Mouse (Mus musculus) cerebellum, adult 2 months (tissue): Measurements from ENCODE around the gene Bco2. TPM values are rescaled to one million over a fixed set of nuclear protein-coding genes. Genes with fewer than 3 reads are reported as not detected.

ENCODE experiments used
- DNase-seq, 2 experiments: peaks; one replicate each; pipeline ENCODE4 v3.0.0; 2021
- H3K27ac ChIP-seq: fragments of 200-500 bp; 2 replicates; pipeline ENCODE4 v1.5.1; 2012; ENCODE audit warnings: low read length, control low read depth, inconsistent platforms; ENCODE audit not compliant: insufficient read depth
- H3K27me3 ChIP-seq: fragments of 200-500 bp; 2 replicates; pipeline ENCODE4 v1.6.1; 2012; ENCODE audit warnings: inconsistent platforms, mild to moderate bottlenecking, low read length, moderate library complexity; ENCODE audit not compliant: control insufficient read depth, insufficient read depth
- H3K4me1 ChIP-seq: fragments of 200-500 bp; 2 replicates; pipeline ENCODE4 v1.6.1; 2011; ENCODE audit warnings: low read length; ENCODE audit not compliant: control insufficient read depth, insufficient read depth
- H3K4me3 ChIP-seq: fragments of 200-500 bp; replicated peaks from 2 replicates; pipeline ENCODE3; 2011; ENCODE audit warnings: mild to moderate bottlenecking, low read depth, low read length, control low read depth; ENCODE audit not compliant: insufficient read depth
- CTCF ChIP-seq: fragments of 200-500 bp; IDR thresholded peaks from 2 replicates; pipeline ENCODE4 v1.5.1; 2011; ENCODE audit warnings: low read depth, mild to moderate bottlenecking, control low read depth, low read length, moderate library complexity, borderline replicate concordance; ENCODE audit not compliant: insufficient read depth
- POLR2A ChIP-seq: fragments of 200-500 bp; IDR thresholded peaks from 2 replicates; pipeline ENCODE4 v1.6.1; 2011; ENCODE audit warnings: low read length, control low read depth, borderline replicate concordance; ENCODE audit not compliant: insufficient read depth
- WGBS: fragments of 180-500 bp; shearing (Covaris S2); methylation state at CpG from one replicate; pipeline ENCODE4 v1.1.7; 2018; 5-methylcytosine and 5-hydroxymethylcytosine counted together
- polyA plus RNA-seq: library from polyadenylated mRNA; depleted of rRNA; stranded (reverse); fragments of >200 nt; gene quantifications from 2 replicates; pipeline ENCODE4 v1.2.3, GENCODE M21; 2012

Gene Bco2
- polyA plus RNA-seq, 1 experiment, result 1.4 TPM

DNA sequence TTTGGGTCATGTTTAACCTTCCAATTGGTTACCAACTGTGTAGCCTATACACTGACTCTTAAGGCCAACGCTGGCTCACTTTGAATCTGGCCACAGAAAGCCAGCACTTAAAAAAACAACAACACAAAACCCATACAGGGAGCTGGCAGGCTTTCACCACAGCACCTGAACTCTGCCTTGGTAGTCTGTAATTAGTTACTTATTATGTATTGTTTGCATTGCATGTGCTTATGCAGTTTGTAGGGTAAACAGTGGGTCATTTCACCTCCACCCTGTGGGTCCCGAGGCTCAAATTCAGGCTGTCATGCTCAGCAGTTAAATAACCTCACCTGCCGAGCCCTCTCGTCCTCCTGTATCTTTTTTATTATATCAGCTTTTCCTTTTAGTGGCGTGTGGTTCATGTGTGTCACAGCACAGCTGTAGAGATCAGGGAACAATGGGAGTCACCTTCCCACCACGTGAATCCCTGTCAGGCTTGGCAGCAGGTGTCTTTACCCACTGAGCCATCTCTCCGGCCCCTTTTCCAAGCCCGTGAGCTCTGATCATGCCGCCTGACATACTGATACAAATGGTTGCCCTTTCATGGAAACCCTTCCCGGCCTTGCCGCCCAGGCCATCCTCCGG is 39.9 kb upstream of the Bco2 start:
- Histone ChIP-seq H3K4me1 (no peaks in the 10 kb centered on the region), H3K27ac (no peak overlapping the region), H3K27me3 (no peaks in the 10 kb centered on the region), H3K4me3 (no peak overlapping the region)
- DNase-seq, result no peak
- WGBS, result 72% methylated on average over 12 of the region's 12 CpGs
- TF ChIP-seq CTCF (no peak), POLR2A (no peak)

DNA sequence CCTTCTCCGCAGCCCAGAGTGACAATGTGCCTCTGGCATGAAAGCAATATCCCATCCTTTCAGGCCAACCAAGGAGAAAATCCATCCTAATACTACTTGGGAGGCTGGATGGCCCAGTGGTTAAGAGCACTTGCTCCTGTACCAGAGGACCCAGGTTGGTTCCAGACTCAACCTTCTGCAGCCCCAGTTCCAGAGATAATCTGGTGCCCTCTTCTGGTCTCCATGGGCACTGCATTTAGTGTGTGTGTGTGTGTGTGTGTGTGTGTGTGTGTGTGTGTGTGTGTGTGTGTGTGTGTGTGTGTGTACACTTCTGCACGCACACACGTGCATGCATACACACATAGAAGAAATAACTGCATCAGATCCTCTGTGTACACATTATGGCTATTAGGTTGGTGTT is 38.6 kb upstream of the Bco2 start:
- no peak for DNase-seq
- 73% methylated on average over 3 of the region's 3 CpGs for WGBS
- Histone ChIP-seq H3K27ac (no peak overlapping the region), H3K27me3 (no peaks in the 10 kb centered on the region), H3K4me1 (no peaks in the 10 kb centered on the region), H3K4me3 (no peak overlapping the region)
- TF ChIP-seq POLR2A (no peak), CTCF (peak; percentile 38; the same call in 1 of the 2 replicates)

DNA sequence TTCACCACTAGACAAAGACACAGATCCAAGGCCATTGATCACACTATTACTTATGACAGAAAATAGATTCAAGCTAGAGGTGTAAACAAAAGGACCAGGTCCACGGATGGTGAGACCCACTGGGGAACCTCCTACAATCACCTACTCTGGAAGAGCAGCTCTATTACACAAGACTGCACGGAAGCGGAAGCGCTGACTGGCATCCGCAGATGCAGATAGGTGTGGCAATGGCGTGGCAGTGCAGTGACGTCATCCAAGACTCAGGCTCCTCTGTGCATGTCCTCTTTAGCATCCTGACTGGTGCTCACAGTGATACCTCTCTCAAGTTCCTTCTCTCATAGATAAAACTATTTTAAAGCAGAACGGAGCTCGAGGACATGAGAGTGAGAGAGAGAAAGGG is 38.0 kb upstream of the Bco2 start:
- DNase-seq, result no peak
- Histone ChIP-seq H3K4me1 (no peaks in the 10 kb centered on the region), H3K27me3 (no peaks in the 10 kb centered on the region), H3K27ac (no peak overlapping the region), H3K4me3 (no peak overlapping the region)
- TF ChIP-seq CTCF (no peak), POLR2A (no peak)
- 88% methylated on average over 9 of the region's 9 CpGs for WGBS

DNA sequence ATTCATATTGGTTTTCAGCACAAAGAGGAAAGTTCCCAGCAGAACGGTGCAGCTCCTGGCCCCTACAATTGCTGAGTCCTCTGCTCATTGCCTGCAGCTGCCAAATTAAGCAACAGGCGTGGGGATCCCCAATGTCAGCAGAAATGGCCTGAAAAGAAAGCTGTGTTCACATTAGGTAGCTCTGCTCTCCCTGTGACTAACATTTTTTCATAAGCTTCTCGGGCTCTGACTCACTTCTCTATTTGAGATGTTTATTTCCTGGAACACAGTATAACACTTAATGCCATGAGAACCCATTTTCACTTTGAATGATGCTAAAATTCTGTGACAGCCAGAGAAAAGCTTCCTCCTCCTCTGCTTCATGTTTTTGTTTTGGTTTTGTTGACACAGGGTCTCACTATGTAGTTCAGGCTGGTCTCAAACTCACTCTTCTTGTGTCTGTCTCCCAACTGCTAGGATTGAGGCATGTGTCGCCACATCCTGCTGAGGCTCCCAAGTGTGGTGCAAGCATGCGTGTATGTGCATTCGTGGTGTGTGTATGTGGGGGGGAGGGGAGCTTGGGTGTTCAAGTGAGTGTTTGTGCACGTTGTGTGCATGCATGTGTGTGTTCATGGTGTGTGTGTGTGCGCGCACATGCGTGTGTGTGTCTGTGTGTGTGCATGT is 36.0 kb upstream of the Bco2 start:
- no peak overlapping the region for H3K4me3 ChIP-seq
- 72% methylated on average over 10 of the region's 10 CpGs for WGBS
- no peak for DNase-seq

DNA sequence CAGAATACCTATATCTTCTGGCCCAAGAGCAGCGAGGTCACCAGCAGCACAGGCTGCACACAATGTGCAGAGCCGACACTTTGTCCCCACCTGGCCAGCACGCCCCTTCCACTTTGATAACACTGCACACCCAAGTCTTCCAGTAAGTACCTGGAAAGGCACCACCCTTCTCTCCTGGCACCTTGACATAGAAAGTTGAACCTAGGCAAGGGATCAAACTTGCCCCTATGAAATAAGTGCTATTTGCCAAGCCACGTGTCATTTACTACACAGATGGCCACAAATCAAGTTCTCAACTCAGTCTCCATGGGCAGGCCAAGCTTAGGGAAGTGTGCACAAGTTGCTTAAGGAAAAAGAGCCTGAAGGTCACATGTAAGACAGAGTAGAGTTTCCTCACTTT is 32.0 kb upstream of the Bco2 start:
- Histone ChIP-seq H3K4me1 (no peaks in the 10 kb centered on the region), H3K27ac (no peak overlapping the region), H3K27me3 (no peaks in the 10 kb centered on the region), H3K4me3 (no peak overlapping the region)
- TF ChIP-seq CTCF (no peak), POLR2A (no peak)
- WGBS, result 70% methylated on average over 4 of the region's 4 CpGs
- DNase-seq, result no peak

More for the DNA sequence above, 36.0 kb upstream of the Bco2 start:
- TF ChIP-seq POLR2A (no peak), CTCF (no peak)
- Histone ChIP-seq H3K27me3 (no peaks in the 10 kb centered on the region), H3K27ac (no peak overlapping the region), H3K4me1 (no peaks in the 10 kb centered on the region)

DNA sequence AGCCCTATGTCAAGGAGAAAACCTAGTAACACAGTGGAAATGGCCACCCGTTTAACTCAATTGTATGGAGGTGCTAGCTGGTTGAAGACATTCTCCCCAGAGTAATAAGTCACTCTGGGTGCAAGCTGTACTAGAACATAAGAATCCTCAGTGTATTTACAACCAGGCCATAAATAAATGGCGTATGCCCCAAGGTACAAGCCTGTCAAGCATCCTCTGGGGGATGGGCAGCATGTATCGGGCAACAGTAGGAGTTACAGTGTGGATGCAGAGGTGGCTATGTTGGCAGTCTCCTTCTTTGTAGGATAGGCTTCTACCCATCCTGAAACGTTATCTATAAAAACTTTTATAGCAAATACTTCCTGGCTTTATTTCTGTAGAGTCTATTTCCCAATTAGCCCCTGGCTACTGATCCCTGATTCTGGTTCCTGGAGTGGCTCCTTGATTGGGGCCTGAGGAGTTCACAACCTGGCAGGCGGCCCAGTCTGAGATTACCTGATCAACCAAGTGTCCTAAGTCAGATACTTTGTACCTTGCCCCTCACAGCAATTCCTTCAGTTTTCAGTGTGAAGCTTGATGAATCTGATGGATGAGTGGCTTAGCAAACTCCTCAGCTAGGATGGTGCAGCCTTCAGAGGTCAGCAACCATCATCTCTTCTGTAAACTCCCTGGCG is 30.3 kb upstream of the Bco2 start:
- Histone ChIP-seq H3K27me3 (no peaks in the 10 kb centered on the region), H3K4me3 (no peak overlapping the region), H3K27ac (no peak overlapping the region), H3K4me1 (no peaks in the 10 kb centered on the region)
- 80% methylated on average over 6 of the region's 6 CpGs for WGBS
- no peak for DNase-seq
- TF ChIP-seq CTCF, result no peak
- no peak for TF ChIP-seq POLR2A

DNA sequence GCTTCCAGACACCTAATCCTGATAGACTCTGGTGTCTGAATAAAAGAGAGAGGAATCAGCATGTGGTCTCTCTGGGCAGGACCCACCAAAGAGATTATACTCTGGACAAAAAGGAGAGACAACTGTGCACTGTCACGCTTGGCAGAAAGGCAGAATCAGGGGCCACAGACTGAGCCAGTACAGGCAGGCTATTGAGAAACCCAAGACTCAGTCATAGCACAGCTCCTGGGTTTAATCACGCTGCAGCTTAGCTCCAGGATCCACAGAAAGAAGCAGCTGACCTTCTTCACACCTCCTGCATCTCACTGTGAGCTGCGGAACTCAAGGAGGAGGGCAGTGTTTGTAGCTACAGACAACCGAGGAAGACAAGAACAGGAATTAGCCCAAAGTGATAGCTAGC is 25.4 kb upstream of the Bco2 start:
- H3K4me1 ChIP-seq, result no peaks in the 10 kb centered on the region
- TF ChIP-seq CTCF, result no peak
- no peak for TF ChIP-seq POLR2A
- WGBS, result 33% methylated on average over 4 of the region's 4 CpGs
- H3K27me3 ChIP-seq, result no peaks in the 10 kb centered on the region
- H3K4me3 ChIP-seq, result no peak overlapping the region
- H3K27ac ChIP-seq, result no peak overlapping the region
- DNase-seq, result no peak
